In genomic region chr14:47624837-47625236, GRCm38 (mm10) we compare ENCODE assay signal across 24 mouse cellular contexts. TPM values are rescaled to one million over a fixed set of nuclear protein-coding genes. Genes with fewer than 3 reads are reported as not detected.
DNase-seq lines count a peak whose midpoint lies in the region; ATAC-seq and TF ChIP-seq lines count a peak whose summit lies in the region.
"Had no signal": no experiment of that assay in that cellular context is flagged by ENCODE, and none has a peak within 500 bp of the region (broad histone marks: within the 10 kb centered on the region; RNA-seq: fewer than 3 reads in every experiment).

No protein-coding gene starts in this region.

- TF ChIP-seq CTCF in spleen, adult 2 months (IDR thresholded peaks at IDR 0.05; ENCODE audit: extremely low read depth, insufficient read depth, insufficient read length, insufficient replicate concordance), result no peak

- no peak for TF ChIP-seq POLR2A in spleen, adult 2 months (IDR thresholded peaks at IDR 0.05; ENCODE audit: low read depth, low read length)

- no peaks in the 10 kb centered on the region for H3K36me3 ChIP-seq in embryonic facial prominence, embryonic 11.5 days (replicated peaks; ENCODE audit: control insufficient read depth, insufficient read depth, low read depth, low read length)
- H3K36me3 ChIP-seq in embryonic facial prominence, embryonic 10.5 days (replicated peaks), result no peaks in the 10 kb centered on the region
- no peaks in the 10 kb centered on the region for H3K36me3 ChIP-seq in spleen, adult 2 months (ENCODE audit: control insufficient read depth, insufficient read depth, low read length)
- H3K36me3 ChIP-seq in limb, embryonic 12.5 days, result no peaks in the 10 kb centered on the region
- H3K36me3 ChIP-seq in stomach, embryonic 16.5 days (ENCODE audit: control insufficient read depth, insufficient read depth, low read length), result no peaks in the 10 kb centered on the region
- H3K36me3 ChIP-seq: hindbrain, embryonic 15.5 days; intestine, embryonic 15.5 days; lung, embryonic 15.5 days; neural tube, embryonic 13.5 days had no signal

- 72% methylated on average over 3 of the region's 3 CpGs for WGBS in embryonic facial prominence, embryonic 11.5 days
- 78% methylated on average over 3 of the region's 3 CpGs for WGBS in embryonic facial prominence, embryonic 10.5 days
- 53% methylated on average over 3 of the region's 3 CpGs for WGBS in spleen, adult 2 months
- WGBS in limb, embryonic 12.5 days, result 59% methylated on average over 3 of the region's 3 CpGs
- 63% methylated on average over 3 of the region's 3 CpGs for WGBS in stomach, embryonic 16.5 days

- H3K4me3 ChIP-seq in embryonic facial prominence, embryonic 11.5 days (ENCODE audit: low read depth, low read length), result no peak overlapping the region
- no peak overlapping the region for H3K4me3 ChIP-seq in embryonic facial prominence, embryonic 10.5 days
- H3K4me3 ChIP-seq in spleen, adult 2 months (ENCODE audit: extremely low read depth, insufficient read depth, insufficient read length), result no peak overlapping the region
- no peak overlapping the region for H3K4me3 ChIP-seq in limb, embryonic 12.5 days (replicated peaks)
- no peak overlapping the region; the same call in 1 of the 2 replicates for H3K4me3 ChIP-seq in stomach, embryonic 16.5 days (replicated peaks; ENCODE audit: low read length)
- H3K4me3 ChIP-seq: hindbrain, embryonic 15.5 days; intestine, embryonic 15.5 days; lung, embryonic 15.5 days; myocyte; neural tube, embryonic 13.5 days had no signal

- ATAC-seq in embryonic facial prominence, embryonic 11.5 days (replicated peaks; ENCODE audit: insufficient number of reproducible peaks, low FRiP score, low TSS enrichment, low read depth), result no peak
- ATAC-seq in limb, embryonic 12.5 days (ENCODE audit: insufficient number of reproducible peaks, insufficient read depth, low FRiP score, low TSS enrichment, low read depth), result no peak
- ATAC-seq in stomach, embryonic 16.5 days (ENCODE audit: insufficient read depth, low FRiP score), result peak; percentile 53; the same call in 1 of the 2 replicates
- ATAC-seq: intestine, embryonic 15.5 days; midbrain, embryonic 16.5 days had no signal

- H3K9ac ChIP-seq in embryonic facial prominence, embryonic 11.5 days (replicated peaks; ENCODE audit: low read length), result no peak overlapping the region
- no peak overlapping the region for H3K9ac ChIP-seq in limb, embryonic 12.5 days (replicated peaks)
- H3K9ac ChIP-seq in stomach, embryonic 16.5 days (ENCODE audit: low read length), result no peak overlapping the region
- H3K9ac ChIP-seq: hindbrain, embryonic 15.5 days; intestine, embryonic 15.5 days; liver, embryonic 14.5 days; lung, embryonic 15.5 days; neural tube, embryonic 13.5 days had no signal

- H3K27me3 ChIP-seq in embryonic facial prominence, embryonic 11.5 days (ENCODE audit: control insufficient read depth, insufficient read depth, low read length), result no peaks in the 10 kb centered on the region
- no peaks in the 10 kb centered on the region for H3K27me3 ChIP-seq in embryonic facial prominence, embryonic 10.5 days (replicated peaks; ENCODE audit: low read depth, poor library complexity, severe bottlenecking)
- no peaks in the 10 kb centered on the region for H3K27me3 ChIP-seq in spleen, adult 2 months (ENCODE audit: control insufficient read depth, insufficient read depth, low read length)
- H3K27me3 ChIP-seq in limb, embryonic 12.5 days, result no peaks in the 10 kb centered on the region
- H3K27me3 ChIP-seq in stomach, embryonic 16.5 days (ENCODE audit: control insufficient read depth, insufficient read depth, low read length), result no peaks in the 10 kb centered on the region
- H3K27me3 ChIP-seq: hindbrain, embryonic 15.5 days; intestine, embryonic 15.5 days; lung, embryonic 15.5 days; neural tube, embryonic 13.5 days had no signal

- no peak overlapping the region for H3K4me2 ChIP-seq in embryonic facial prominence, embryonic 11.5 days (ENCODE audit: low read depth, low read length)
- H3K4me2 ChIP-seq in limb, embryonic 12.5 days, result peak overlapping the region; percentile 31
- peak overlapping the region; percentile 37; the same call in 1 of the 2 replicates for H3K4me2 ChIP-seq in stomach, embryonic 16.5 days (ENCODE audit: low read depth, low read length)
- H3K4me2 ChIP-seq: heart, embryonic 11.5 days; hindbrain, embryonic 15.5 days; lung, embryonic 15.5 days had no signal

- H3K9me3 ChIP-seq in embryonic facial prominence, embryonic 11.5 days (replicated peaks; ENCODE audit: control insufficient read depth, low read length), result no peaks in the 10 kb centered on the region
- no peaks in the 10 kb centered on the region for H3K9me3 ChIP-seq in embryonic facial prominence, embryonic 10.5 days
- H3K9me3 ChIP-seq in limb, embryonic 12.5 days, result no peaks in the 10 kb centered on the region
- H3K9me3 ChIP-seq in stomach, embryonic 16.5 days (replicated peaks; ENCODE audit: control insufficient read depth, low read length), result no peaks in the 10 kb centered on the region
- H3K9me3 ChIP-seq: hindbrain, embryonic 15.5 days; intestine, embryonic 15.5 days; lung, embryonic 15.5 days; neural tube, embryonic 13.5 days had no signal

- DNase-seq in embryonic facial prominence, embryonic 11.5 days (ENCODE audit: low spot score), result peak; percentile 6
- DNase-seq in embryonic facial prominence, embryonic 10.5 days (ENCODE audit: low spot score), result no peak
- no peak for DNase-seq in spleen, adult 2 months (ENCODE audit: low read depth in 1 of 2, low spot score in 2 of 2)
- no peak for DNase-seq in spleen, postnatal 4 days (ENCODE audit: low spot score in 2 of 2)
- DNase-seq in thymus, postnatal 36 days, result no peak
- DNase-seq in left cerebral cortex, adult 18-20 months (ENCODE audit: low spot score in 2 of 2), result no peak
- DNase-seq: adrenal gland, postnatal 10 days; cerebellum, adult 18-20 months; cerebellum, postnatal 14 days; gastrocnemius, postnatal 36 days; kidney, adult 8-10 months; lung, postnatal 4 days; right cerebral cortex, postnatal 4 days; thymus, adult 18-20 months had no signal

- H3K27ac ChIP-seq in embryonic facial prominence, embryonic 11.5 days (replicated peaks; ENCODE audit: low read depth, low read length), result no peak overlapping the region
- H3K27ac ChIP-seq in embryonic facial prominence, embryonic 10.5 days (replicated peaks), result no peak overlapping the region
- peak overlapping the region; percentile 1; the same call in 1 of the 2 replicates for H3K27ac ChIP-seq in spleen, adult 2 months (ENCODE audit: insufficient read depth, low read length)
- H3K27ac ChIP-seq in limb, embryonic 12.5 days, result no peak overlapping the region
- peak overlapping the region; percentile 76 for H3K27ac ChIP-seq in stomach, embryonic 16.5 days (ENCODE audit: low read length)
- H3K27ac ChIP-seq: hindbrain, embryonic 15.5 days; intestine, embryonic 15.5 days; liver, embryonic 14.5 days; lung, embryonic 15.5 days; neural tube, embryonic 13.5 days had no signal

- no peaks in the 10 kb centered on the region for H3K4me1 ChIP-seq in embryonic facial prominence, embryonic 11.5 days (ENCODE audit: control insufficient read depth, insufficient read depth, low read length)
- H3K4me1 ChIP-seq in embryonic facial prominence, embryonic 10.5 days, result no peaks in the 10 kb centered on the region
- H3K4me1 ChIP-seq in spleen, adult 2 months (ENCODE audit: control insufficient read depth, insufficient read depth, insufficient read length), result peaks cover 20% of the 10 kb centered on the region
- H3K4me1 ChIP-seq in limb, embryonic 12.5 days (replicated peaks), result peaks cover 5% of the 10 kb centered on the region; the same call in 1 of the 2 replicates
- H3K4me1 ChIP-seq in stomach, embryonic 16.5 days (ENCODE audit: control insufficient read depth, insufficient read depth, low read length), result no peaks in the 10 kb centered on the region
- H3K4me1 ChIP-seq: hindbrain, embryonic 15.5 days; intestine, embryonic 15.5 days; lung, embryonic 15.5 days; neural tube, embryonic 13.5 days had no signal

RNA-seq across cellular contexts. Expression of gene Ktn1, which starts 23.4 kb away (rescaled TPM):
- 70.8 and 86.6 TPM in 2 replicates for polyA plus RNA-seq in embryonic facial prominence, embryonic 11.5 days (2014; fragmentation: Nextera tagmentation; extraction: Ambion mirVana)
- 59.5 and 61.2 TPM in 2 replicates for polyA plus RNA-seq in embryonic facial prominence, embryonic 10.5 days (2016; fragmentation: Nextera tagmentation; extraction: Ambion mirVana)
- polyA plus RNA-seq in spleen, adult 2 months (2012; rRNA removed), result 4.0 and 4.7 TPM in 2 replicates
- polyA plus RNA-seq in limb, embryonic 12.5 days (2016; fragmentation: Nextera tagmentation; extraction: Ambion mirVana), result 63.0 and 64.2 TPM in 2 replicates
- 48.9 and 63.6 TPM in 2 replicates for polyA plus RNA-seq in stomach, embryonic 16.5 days (2015; fragmentation: Nextera tagmentation; extraction: Ambion mirVana)
- 10 to 100 TPM; 82.5 to 86.2 TPM for total RNA-seq in left cerebral cortex, adult 18-20 months (2021)

RNA-seq across cellular contexts. Expression of gene Atg14, which starts 54.4 kb away (rescaled TPM):
- polyA plus RNA-seq in embryonic facial prominence, embryonic 11.5 days (2014; fragmentation: Nextera tagmentation; extraction: Ambion mirVana), result 18.9 and 19.6 TPM in 2 replicates
- 18.5 and 19.4 TPM in 2 replicates for polyA plus RNA-seq in embryonic facial prominence, embryonic 10.5 days (2016; fragmentation: Nextera tagmentation; extraction: Ambion mirVana)
- polyA plus RNA-seq in spleen, adult 2 months (2012; rRNA removed), result 4.2 and 4.4 TPM in 2 replicates
- 19.4 and 20.2 TPM in 2 replicates for polyA plus RNA-seq in limb, embryonic 12.5 days (2016; fragmentation: Nextera tagmentation; extraction: Ambion mirVana)
- polyA plus RNA-seq in stomach, embryonic 16.5 days (2015; fragmentation: Nextera tagmentation; extraction: Ambion mirVana), result 13.9 and 14.8 TPM in 2 replicates
- total RNA-seq in left cerebral cortex, adult 18-20 months (2021), result 10 to 100 TPM; 19.7 to 20.7 TPM

Comparison
In these comparisons a context has a peak if more than half of its experiments do, and no peak if none do; other contexts are left out.
1. H3K27ac ChIP-seq: peak in spleen, adult 2 months (single experiment) and stomach, embryonic 16.5 days (single experiment); none in embryonic facial prominence, embryonic 11.5 days (single experiment), embryonic facial prominence, embryonic 10.5 days (single experiment) and limb, embryonic 12.5 days (single experiment).